Mouse (Mus musculus) ES-CJ7 (cell line): ENCODE data around the gene Nle1.
"Not testable (repeated sequence)": the region's sequence is repeated elsewhere in the genome, so short reads cannot be mapped to it uniquely, and the experiment has no call there.

Experiments used
- DNase-seq: peaks from one replicate; pipeline ENCODE4 v3.0.0; 2011; ENCODE audit warnings: low read depth, low spot score

Nle1 gene

DNA sequence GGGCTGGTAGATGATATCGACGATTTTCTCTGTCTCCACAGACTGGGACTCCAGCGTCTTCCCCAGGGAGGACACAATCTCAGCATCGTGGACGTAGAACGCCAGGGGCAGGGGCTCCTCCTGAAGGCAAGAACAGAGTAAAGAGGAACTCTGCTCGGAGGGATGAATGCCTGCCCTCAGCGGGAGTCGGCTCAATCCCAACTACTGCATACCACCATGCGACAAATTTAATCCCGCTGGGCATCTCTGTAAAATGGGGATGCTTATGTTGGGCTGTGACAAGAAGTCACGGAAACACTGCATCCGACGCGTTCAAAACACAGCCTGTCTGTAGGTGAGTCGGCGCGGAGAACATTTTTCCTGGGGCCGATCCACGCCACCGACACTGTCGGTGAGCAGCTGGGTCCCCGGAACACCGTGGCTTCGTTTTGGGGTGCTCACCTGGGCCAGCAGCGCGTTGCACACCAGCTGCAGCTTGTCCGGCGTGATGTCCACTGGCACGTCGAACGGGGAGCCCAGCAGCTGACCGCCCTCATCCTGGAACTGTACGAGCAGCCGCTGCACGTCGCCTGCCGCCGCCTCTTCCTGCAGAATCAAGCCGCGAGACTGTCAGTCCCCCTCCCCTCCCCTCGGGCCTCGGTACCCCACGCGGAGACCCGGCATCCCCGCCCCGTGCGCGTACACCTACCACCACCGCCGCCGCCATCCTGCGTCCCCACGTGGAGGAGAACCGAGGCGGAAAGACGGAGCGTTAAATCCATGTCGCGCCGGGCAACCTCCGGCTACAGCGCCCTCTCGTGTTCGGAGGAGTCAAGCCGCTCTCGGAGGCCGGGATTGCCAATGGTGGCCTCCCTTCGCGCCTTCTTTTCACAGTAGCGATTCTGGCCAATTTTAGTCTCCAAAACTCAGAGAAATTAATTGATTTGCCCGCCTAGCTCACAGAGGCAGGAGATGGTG is at the start of gene Nle1:
Nle1 (minus strand) TSS at position 761 of the 957 bp plus-strand sequence.
- peak; percentile 91 for DNase-seq

DNA sequence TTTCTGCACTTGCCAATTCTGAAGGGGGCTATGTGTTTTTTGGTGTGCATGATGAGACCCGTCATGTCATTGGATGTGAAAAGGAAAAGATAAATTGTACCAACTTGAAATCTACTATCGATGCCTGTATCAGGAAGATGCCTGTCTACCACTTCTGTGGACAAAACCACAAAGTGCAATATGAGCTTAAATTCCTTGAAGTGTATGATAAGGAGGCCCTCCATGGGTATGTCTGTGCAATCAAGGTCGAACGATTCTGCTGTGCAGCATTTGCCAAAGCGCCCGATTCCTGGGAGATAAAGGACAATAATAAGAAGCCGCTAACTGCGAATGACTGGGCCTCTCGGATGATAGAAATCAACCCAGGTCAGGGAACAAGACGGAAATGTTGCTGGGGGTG is 48.7 kb upstream of the Nle1 start:
- no peak for DNase-seq

DNA sequence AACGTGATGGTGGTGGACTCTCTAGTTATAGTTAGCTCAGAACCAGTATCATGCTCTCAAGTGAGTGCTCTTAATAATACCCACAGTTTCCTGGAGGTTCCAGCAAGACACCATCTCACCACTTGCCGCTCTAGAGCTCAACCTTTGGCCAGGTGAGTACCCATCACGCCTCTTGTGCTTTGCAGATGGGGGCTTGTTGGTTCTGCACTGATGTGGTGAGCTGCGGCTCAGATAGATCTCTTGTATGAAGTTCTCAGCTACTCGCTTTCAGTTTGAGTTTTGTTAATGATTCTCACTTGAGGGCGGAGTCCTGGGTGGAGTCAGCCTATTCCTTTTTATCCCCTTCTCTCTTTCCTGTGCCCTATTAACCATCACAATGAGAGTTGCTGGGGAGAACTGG is 46.4 kb upstream of the Nle1 start:
- no peak for DNase-seq

DNA sequence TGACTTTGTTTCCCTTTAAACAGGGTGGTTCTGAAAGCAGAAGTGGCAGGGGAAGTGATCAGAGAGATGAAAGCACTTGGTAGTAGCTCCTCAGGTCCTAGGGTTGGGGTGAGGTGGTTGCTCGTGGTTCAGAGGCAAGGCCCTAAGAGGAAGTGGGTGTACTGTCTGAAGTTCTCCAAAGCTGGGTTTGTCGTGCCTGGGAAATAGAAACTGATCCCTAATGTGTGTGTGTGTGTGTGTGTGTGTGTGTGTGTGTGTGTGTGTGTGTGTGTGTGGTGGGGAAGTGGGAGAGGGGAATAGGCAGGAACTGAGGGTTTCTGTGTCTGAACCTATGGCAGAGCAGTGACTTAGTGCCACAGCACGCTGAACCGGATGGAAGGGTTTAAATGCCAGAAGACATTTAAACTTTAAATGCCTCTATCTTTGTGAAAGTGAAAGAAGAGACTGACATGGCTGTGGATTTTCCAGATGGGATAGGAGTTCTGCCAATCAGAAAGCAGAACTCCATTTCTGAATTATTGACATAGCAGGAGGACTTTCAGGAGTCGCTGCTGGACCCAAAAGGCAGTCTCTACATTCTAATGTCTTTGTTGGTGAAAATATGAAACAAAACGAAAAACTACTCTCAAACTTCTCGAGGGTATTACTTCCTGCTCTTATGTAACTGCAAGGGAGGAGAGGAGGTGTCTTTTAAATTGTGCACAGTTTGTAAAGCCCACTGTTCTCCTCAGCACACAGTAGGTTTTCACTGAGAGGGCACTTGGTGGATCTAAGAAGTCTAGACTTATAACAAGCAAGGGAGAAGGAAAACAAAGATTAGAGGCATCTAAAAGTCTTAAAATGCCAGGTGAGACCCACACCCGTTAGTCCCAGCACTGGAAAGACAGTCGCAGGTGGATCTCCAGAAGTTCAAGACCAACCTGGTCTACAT is 44.7 kb upstream of the Nle1 start:
- DNase-seq: no peak

DNA sequence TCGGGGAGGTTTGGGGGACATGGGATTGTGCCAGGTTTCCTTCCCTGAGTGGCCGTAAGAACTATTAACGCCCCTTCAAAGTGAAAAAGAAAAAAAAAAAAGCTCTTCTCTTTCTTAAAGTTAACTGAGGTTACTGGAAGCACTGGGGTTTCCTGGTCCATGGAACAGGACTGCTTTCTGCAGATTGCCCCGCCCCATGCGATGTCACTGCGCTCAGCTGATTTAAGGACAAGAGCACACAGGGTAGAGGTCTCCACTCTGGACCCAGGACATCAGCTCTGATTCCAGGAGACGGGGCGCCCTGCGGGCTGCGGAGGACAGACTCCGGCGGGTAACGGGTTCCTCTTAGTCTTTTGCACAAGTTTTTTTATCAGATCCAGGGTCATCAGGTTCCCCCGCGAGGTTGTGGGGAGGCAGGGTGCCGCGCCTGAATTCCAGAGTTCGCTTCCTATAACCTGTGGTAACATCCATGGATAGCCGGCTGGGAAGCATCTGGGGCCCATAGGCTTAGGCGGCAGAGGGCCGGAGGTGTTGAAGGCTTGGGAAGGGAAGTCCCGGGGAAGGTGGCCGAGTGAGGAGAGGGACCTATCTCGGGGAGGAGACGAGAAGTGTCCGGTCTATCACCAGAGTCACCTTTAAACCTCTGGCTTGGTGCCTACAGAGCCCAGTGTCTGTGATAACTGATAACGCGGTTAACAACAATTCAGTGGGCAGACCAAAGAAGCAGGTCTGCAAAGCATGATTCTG is 43.8 kb upstream of the Nle1 start:
- DNase-seq: peak; percentile 48

DNA sequence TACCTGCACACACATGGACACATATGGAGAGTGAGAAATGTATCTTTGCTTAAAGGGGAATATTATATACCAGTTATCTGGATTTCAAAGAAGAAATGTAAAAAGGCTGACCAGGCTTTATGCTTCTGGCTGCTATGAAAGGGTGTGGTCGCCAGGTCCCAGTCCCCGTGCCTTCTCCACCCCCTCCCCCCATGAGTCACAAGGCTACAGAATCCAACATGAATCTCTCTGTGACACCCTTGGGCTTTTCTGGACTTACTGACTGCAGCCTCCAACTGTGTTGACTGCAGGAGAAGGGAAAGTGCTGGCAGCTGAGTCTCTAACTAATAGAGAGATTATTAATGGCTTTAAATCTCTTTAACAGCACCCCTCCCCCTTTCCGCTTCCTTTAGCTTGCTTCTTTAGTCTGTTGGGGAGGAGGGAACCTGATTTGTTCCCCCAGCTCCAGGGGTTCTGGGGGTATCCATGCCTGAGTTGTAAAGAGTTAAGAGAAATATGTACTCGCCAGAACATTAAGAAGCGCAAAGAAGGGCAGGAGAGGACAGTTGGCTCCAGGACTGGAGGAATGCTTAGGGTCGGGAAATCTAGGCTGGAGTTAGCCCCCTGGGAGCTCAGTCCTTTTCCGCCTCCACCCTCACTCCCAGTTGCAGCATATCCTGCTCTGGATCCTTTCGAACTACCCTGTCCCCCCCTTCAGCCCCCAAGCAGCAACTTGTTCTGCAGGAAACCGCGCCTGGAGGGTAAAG is 42.7 kb upstream of the Nle1 start, which contains the start of gene Slfn5:
Slfn5 (plus strand) TSS at position 614 of the 746 bp plus-strand sequence.
- DNase-seq: no peak

DNA sequence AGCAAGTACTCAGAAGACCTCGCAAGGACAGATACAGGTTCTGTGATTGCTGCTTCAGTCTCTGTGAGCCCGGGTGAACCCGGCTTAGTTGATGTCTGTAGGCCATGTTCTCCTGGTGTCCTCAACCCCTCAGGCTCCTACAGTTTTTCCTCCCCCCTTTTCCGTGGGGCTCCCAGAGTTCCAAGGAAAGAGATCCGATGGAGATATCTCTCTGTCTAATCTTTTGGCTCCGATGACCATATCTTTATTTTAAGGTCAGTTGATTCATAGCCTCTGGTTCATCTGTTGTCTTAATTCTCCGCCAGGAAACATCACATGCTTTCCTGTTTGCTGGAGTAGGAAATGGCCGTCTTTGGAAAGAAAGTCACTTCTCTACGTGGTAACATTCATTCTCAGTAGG is 40.8 kb upstream of the Nle1 start:
- no peak for DNase-seq

DNA sequence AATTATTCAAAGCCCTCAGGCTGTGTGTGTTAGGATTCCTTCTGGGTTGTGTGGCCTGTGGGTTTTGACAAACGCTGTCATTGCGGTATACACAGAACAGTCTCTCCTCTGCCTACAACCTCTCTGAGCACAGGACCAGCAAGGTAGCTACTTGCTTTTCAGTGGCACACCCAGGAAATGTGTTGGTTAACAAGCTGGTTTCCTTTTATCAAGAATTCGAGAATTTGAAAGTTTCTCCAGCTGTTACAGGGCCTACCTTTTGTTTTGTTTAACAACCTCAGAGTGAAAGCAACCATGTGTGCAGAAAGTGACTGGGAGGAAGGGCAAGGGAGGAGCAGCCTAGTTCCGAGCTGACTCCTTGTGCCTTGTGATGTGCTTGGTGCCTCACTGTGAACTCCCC is 39.2 kb upstream of the Nle1 start:
- DNase-seq: no peak

DNA sequence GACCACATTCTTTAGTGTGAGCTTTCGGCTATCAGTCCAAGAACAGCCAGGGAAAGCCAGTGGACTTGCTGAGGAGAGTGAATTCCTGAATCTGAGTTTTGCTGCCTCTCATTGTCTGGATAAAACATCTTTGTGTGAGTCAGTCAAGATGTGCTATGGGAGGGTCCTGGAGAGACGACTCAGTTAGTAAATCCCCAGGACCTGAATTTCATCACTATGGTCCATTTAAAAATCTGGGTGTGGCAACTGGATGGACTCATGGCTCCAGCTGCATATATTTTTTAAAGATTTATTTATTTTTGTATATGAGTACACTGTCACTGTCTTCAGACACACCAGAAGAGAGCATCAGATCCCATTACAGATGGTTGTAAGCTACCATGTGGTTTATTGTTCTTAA is 37.4 kb upstream of the Nle1 start:
- no peak for DNase-seq

DNA sequence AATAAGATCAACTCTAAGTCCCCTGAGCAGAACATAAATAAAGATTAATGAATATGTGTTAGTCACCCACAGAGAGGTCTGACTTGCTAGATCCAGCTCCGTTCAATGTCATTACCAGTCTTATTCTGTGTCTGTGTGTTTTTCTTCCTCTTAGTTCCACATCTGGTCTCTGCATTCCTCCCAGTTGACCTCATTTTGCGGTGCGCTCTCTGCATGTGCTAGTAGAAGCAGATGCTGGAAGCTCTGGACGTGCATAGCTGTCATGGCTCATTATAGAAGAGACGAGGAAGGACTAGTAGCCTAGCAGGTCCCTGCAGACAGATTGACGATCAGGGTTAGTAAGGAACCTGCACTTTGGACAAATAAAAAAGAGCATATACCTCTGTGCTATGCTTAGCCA is 35.1 kb upstream of the Nle1 start:
- DNase-seq: no peak

DNA sequence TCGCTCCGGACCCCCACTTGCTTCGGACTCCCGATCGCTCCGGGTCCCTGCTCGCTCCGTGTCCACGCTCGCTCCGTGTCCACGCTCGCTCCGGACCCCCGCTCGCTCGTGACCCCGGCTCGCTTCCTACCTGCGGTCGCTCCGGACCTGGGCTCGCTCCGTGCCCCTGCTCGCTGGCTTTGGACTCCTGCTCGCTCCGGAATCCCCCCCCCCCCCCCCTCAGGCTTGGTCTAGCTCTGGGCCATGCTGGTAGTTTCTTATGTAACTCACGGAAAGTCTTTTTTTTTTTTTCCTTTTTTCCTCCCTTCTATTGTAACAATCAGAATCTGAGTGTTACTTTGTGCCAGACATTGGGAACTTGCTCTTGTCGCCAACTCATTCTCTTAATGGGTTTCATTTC is 25.0 kb upstream of the Nle1 start:
- DNase-seq: no peak

DNA sequence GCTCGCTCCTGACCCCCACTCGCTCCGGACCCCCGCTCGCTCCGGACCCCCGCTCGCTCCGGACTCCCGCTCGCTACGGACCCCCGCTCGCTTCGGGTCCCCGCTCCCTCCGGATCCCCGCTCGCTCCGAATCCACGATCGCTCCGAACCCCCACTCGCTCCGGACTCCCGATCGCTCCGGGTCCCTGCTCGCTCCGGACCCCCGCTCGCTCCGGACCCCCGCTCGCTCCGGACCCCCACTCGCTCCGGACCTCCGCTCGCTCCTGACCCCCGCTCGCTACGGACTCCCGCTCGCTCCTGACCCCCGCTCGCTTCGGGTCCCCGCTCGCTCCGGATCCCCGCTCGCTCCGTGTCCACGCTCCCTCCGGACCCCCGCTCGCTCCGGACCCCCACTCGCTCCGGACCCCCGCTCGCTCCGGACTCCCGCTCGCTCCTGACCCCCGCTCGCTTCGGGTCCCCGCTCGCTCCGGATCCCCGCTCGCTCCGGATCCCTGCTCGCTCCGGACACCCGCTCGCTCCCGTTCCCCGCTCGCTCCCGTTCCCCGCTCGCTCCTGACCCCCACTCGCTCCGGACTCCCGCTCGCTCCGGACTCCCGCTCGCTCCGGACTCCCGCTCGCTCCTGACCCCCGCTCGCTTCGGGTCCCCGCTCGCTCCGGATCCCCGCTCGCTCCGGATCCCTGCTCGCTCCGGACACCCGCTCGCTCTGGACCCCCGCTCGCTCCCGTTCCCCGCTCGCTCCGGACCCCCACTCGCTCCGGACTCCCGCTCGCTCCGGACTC is 23.6 kb upstream of the Nle1 start:
- not testable (repeated sequence) for DNase-seq

DNA sequence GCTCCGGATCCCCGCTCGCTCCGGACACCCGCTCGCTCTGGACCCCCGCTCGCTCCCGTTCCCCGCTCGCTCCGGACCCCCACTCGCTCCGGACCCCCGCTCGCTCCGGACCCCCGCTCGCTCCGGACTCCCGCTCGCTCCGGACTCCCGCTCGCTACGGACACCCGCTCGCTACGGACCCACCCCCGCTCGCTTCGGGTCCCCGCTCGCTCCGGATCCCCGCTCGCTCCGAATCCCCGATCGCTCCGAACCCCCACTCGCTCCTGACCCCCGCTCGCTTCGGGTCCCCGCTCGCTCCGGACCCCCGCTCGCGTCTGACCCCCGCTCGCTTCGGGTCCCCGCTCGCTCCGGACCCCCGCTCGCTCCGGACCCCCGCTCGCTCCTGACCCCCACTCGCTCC is 22.9 kb upstream of the Nle1 start:
- DNase-seq: not testable (repeated sequence)

DNA sequence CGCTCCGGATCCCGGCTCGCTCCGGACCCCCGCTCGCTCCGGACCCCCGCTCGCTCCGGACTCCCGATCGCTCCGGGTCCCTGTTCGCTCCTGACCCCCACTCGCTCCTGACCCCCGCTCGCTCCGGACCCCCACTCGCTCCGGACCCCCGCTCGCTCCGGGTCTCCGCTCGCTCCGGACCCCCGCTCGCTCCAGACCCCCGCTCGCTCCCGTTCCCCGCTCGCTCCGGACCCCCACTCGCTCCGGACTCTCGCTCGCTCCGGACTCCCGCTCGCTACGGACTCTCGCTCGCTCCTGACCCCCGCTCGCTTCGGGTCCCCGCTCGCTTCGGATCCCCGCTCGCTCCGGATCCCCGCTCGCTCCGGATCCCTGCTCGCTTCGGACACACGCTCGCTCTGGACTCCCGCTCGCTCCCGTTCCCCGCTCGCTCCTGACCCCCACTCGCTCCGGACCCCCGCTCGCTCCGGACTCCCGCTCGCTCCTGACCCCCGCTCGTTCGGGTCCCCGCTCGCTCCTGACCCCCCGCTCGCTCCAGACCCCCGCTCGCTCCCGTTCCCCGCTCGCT is 22.3 kb upstream of the Nle1 start:
- peak; percentile 55 for DNase-seq

DNA sequence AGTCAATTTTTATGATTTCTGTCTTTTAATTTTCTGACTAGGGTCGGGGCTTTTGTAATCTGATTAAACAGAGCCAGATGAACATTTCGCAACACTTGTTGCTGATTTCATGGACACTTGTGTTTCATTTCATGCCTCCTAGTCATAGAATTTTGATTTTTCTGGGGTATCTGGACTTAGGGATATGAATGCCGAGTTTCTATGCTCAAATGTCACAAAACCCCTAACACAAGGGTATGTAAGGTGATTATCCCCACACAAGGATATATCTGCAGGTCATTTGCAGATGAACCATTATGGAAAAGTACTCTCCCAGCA is 21.4 kb upstream of the Nle1 start:
- no peak for DNase-seq

DNA sequence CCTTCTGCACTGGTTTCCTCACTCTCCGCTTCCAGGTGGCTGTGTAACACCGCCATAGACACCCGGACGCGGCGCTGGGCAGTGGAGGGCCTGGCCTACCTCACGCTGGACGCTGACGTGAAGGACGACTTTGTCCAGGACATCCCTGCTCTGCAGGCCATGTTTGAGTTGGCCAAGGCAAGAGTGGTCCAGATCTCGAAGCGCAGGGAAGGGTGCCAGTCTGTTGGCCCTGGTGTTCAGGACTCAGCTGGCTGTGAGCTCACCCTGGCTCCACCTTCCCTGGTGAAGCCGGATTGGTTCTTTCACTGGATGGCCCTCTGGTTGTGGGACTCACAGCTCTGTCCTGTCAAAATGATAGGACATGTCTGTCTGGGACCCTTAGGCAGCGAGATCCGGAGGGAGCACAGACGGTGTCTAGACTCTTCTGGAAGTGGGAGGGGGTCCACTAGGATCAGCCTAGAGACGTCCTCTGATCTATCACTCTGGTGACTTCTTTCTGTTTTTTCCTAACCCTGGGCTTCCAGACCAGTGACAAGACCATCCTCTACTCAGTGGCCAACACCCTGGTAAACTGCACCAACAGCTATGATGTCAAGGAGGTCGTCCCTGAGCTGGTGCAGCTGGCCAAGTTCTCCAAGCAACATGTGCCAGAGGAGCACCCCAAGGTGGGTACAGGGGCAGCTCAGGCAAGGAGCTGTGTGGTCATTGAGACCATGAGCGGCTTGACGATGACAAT is 20.9 kb upstream of the Nle1 start:
- no peak for DNase-seq

DNA sequence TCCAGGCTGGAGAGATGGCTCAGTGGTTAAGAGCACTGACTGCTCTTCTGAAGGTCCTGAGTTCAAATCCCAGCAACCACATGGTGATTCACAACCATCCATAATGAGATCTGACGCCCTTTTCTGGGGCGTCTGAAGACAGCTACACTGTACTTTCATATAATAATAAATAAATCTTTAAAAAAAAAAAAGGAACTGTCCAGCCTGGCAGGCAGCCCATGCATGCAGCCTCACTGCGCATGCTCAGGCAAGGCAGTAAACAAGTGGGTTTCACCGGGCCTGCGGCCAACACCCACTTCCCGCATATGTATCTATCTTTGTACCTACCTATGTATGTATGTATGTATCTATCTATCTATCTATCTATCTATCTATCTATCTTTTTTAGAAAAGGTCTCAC is 15.7 kb upstream of the Nle1 start:
- DNase-seq: not testable (repeated sequence)

DNA sequence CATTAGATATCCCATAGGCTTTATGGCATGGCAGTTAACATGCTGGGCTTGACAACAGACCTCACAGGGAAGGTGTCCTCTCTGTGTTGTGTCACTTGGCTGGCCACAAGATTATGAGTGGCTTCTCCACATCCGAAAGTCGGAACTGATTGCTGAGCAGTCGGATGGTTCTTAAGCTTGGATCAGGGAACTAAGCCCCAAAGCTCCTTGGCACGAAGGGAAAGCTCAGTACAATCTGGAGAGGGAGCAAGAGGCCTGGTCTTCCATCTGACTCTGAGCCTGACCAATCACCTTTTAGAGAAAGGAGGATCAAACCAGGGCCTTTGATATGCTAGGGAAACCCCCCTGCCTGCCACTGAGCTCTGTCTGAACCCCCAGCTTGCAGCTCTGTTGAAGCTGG is 13.5 kb upstream of the Nle1 start:
- no peak for DNase-seq

DNA sequence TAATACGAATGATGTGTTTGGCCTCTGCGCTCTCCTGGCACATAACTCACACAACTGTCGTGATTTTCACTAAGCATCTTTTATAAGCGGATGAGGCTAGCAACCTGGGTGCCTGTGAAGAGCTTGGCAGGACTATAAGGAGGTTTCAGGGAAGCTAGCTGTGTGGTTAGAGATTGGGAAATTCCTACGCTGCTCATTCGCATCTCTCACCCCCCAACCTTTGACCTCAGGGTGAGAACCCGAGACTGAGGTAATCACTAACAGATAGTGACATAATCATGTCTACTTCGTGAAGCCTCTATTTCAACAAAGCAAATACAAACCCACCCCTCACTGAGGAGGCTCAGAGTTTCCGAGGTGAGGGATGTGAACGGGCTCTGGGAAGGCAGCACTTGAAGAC is 12.6 kb upstream of the Nle1 start:
- DNase-seq: no peak
